Mouse (Mus musculus): ENCODE measurements around the gene Brca1. TPM values are rescaled to one million over a fixed set of nuclear protein-coding genes. Genes with fewer than 3 reads are reported as not detected.
A peak's percentile ranks its signal among the peaks of the same experiment; 100 is the strongest.

The Brca1 gene
- polyA plus RNA-seq, 1 experiment from 2014 or later, result 20.2 TPM

DNA sequence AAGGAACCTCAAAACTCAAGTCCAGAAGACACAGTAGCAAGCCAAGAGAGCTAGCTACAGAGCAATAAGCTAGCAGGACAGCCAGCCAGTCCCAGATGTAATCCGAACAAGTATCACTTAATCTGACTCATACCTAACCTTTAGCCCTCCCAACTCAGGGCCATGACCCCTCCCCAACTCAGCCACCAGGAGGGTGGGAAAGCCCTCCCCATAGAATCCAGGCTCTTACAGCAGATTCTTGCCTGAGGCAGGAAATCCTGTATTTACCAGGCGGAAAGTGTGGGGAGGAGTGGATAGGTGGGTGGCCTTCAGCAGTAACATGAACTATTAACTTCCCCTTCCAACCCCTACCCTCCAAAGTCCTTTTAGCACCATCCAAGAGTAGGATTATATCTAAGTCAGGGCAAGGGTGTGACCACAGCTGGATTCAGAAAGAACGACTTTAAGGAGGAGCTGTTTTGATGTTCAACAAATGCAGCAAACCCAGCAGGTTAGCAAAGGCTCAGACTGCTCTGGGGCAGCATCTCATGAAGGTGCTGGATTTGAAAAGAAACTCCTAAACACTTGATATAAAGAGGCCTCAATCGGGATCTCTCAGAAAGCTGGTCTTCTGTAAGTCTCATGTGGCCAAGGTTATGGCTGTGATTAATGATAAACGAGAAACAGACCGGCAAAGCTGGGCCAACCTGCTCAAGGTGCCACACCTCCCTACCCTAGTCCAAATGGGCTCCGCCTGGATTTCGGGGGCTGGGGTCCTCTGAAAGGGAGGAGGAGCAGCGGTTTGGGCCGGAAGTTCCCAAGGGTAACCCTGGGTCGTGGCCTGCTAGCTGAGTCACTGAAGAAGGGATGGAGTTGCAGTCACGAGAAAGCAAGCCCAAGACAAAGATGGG is 87.3 kb downstream of the Brca1 start, which contains the start of gene Rnd2:
Gene Rnd2 (plus strand): TSS at position 789 of the 890 bp plus-strand sequence.
- Histone ChIP-seq H3K36me3 (ENCODE audit: control insufficient read depth, insufficient read depth, low read length) (0 out of 2 replicates have a peak, but pooled peaks cover 2% of the 10 kb centered on the region), H3K27me3 (ENCODE audit: control insufficient read depth, insufficient read depth, low read length) (no peaks in the 10 kb centered on the region), H3K4me1 (replicated peaks; ENCODE audit: control insufficient read depth, insufficient read depth, low read length) (peaks cover 21% of the 10 kb centered on the region), H3K9ac (ENCODE audit: low read depth, low read length) (peak within 1 kb of the TSS; percentile 83), H3K9me3 (ENCODE audit: control insufficient read depth, low read length) (no peaks in the 10 kb centered on the region), H3K27ac (ENCODE audit: low read depth, low read length) (peak within 1 kb of the TSS; percentile 93), H3K4me2 (replicated peaks; ENCODE audit: low read depth, low read length) (peak within 1 kb of the TSS; percentile 88), H3K4me3 (ENCODE audit: low read depth, low read length) (peak within 1 kb of the TSS; percentile 93)
- WGBS, result 12% methylated on average over 12 of the region's 12 CpGs
- DNase-seq (ENCODE audit: low spot score) (no peak), ATAC-seq (ENCODE audit: low FRiP score) (no peak)

DNA sequence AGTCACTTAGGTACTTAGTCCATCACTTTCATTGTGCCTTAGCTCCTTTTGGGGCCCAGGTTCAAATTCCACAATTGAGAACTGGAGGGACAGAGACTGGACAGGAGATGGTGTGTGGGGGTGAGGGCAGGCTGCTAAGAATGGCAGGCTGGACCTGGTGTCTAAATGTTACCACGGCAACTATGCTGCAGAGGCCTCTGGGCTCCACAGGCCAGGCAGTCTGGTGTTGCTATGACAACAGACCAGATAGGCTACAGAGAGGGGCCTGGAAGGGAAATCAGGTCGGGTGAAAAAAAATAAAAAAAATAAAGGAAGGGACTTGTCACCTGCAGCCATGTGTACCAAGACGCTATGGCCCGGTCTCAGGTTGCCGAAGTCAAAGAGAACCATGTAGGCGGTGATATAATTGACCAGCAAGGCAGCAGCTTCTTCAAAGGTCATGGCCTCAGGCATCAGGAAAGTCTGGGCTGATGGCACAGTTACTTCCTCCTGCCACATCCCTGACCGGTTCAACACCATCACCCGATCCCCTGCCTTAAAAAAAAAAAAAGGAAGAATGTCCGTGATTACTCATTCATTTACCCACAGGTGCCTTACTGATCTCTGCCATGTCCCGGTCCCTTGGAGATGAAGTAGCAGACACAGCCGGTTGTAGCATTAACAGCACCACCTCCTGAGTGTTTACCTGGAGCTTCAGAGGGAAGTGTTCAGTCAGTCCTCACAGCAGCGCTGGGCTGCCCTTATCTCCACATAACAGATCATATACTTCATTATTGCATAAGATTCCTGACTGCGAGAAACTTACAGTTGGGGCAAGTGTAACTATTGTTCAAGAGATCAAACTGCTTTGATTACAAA is 88.9 kb downstream of the Brca1 start:
- 0 out of 2 replicates have a peak overlapping the region, but pooled peaks have one; percentile 15 for H3K9ac ChIP-seq (ENCODE audit: low read depth, low read length)
- peak overlapping the region; percentile 88 for H3K4me2 ChIP-seq (replicated peaks; ENCODE audit: low read depth, low read length)
- 35% methylated on average over 13 of the region's 13 CpGs for WGBS
- H3K4me1 ChIP-seq (replicated peaks; ENCODE audit: control insufficient read depth, insufficient read depth, low read length), result peaks cover 21% of the 10 kb centered on the region
- peak overlapping the region; percentile 93 for H3K4me3 ChIP-seq (ENCODE audit: low read depth, low read length)
- H3K36me3 ChIP-seq (ENCODE audit: control insufficient read depth, insufficient read depth, low read length), result peaks cover 2% of the 10 kb centered on the region; the same call in 1 of the 2 replicates
- ATAC-seq (ENCODE audit: low FRiP score), result peak; percentile 58; the same call in 1 of the 2 replicates
- DNase-seq (ENCODE audit: low spot score), result peak; percentile 62
- H3K27ac ChIP-seq (ENCODE audit: low read depth, low read length), result peak overlapping the region; percentile 36; the same call in 1 of the 2 replicates
- no peaks in the 10 kb centered on the region for H3K9me3 ChIP-seq (ENCODE audit: control insufficient read depth, low read length)
- no peaks in the 10 kb centered on the region for H3K27me3 ChIP-seq (ENCODE audit: control insufficient read depth, insufficient read depth, low read length)

DNA sequence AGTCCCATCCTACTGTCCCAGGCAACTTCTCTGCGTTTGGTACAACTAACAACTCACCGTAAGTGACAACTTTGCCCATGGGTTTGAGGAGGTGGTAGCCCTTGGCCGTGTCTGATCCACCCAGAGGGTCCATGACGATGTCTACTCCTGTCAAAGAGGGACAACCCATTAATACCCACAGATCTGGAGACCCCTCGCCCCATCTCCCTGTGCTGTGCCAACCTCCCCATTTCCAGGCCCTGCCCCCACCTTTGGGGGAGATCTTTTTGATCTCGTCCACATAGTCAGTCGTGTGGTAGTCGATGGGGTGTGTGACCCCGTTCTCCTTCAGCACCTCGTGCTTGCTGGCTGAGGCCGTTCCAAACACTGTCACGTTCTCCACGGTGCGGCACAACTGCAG is 89.6 kb downstream of the Brca1 start:
- DNase-seq (ENCODE audit: low spot score) (no peak), ATAC-seq (ENCODE audit: low FRiP score) (peak; percentile 15; the same call in 1 of the 2 replicates)
- no peaks in the 10 kb centered on the region for H3K9me3 ChIP-seq (ENCODE audit: control insufficient read depth, low read length)
- H3K27me3 ChIP-seq (ENCODE audit: control insufficient read depth, insufficient read depth, low read length), result no peaks in the 10 kb centered on the region
- peaks cover 21% of the 10 kb centered on the region for H3K4me1 ChIP-seq (replicated peaks; ENCODE audit: control insufficient read depth, insufficient read depth, low read length)
- peaks cover 4% of the 10 kb centered on the region; the same call in 1 of the 2 replicates for H3K36me3 ChIP-seq (ENCODE audit: control insufficient read depth, insufficient read depth, low read length)
- H3K4me3 ChIP-seq (ENCODE audit: low read depth, low read length), result no peak overlapping the region
- H3K4me2 ChIP-seq (replicated peaks; ENCODE audit: low read depth, low read length), result no peak overlapping the region
- H3K27ac ChIP-seq (ENCODE audit: low read depth, low read length), result no peak overlapping the region
- WGBS, result 75% methylated on average over 14 of the region's 14 CpGs
- H3K9ac ChIP-seq (ENCODE audit: low read depth, low read length), result 0 out of 2 replicates have a peak overlapping the region, but pooled peaks have one; percentile 15

DNA sequence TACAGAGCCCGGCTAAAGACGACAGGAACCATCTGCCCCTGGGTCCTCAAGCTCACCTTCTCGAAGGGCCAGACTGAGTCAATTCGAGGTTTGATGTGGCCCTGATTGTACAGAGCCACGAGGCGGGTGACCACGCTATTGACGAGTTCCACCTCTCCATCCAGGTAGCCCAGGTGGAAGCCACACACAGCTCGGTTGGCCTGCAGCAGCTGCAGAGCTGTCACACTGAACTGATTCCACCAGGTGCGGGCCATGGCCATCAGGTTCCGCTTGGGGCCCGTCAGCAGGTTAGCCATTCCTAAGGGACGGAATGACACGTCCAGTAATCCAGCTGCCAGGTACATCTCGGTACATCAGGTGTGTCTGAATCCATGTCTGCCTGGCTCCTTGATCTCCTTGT is 91.4 kb downstream of the Brca1 start:
- no peaks in the 10 kb centered on the region for H3K27me3 ChIP-seq (ENCODE audit: control insufficient read depth, insufficient read depth, low read length)
- no peak for ATAC-seq (ENCODE audit: low FRiP score)
- no peak overlapping the region for H3K4me3 ChIP-seq (ENCODE audit: low read depth, low read length)
- 87% methylated on average over 15 of the region's 15 CpGs for WGBS
- no peak for DNase-seq (ENCODE audit: low spot score)
- no peaks in the 10 kb centered on the region for H3K9me3 ChIP-seq (ENCODE audit: control insufficient read depth, low read length)
- H3K27ac ChIP-seq (ENCODE audit: low read depth, low read length), result no peak overlapping the region
- peaks cover 19% of the 10 kb centered on the region for H3K4me1 ChIP-seq (replicated peaks; ENCODE audit: control insufficient read depth, insufficient read depth, low read length)
- H3K4me2 ChIP-seq (replicated peaks; ENCODE audit: low read depth, low read length), result no peak overlapping the region
- no peak overlapping the region for H3K9ac ChIP-seq (ENCODE audit: low read depth, low read length)
- peaks cover 4% of the 10 kb centered on the region; the same call in 1 of the 2 replicates for H3K36me3 ChIP-seq (ENCODE audit: control insufficient read depth, insufficient read depth, low read length)

DNA sequence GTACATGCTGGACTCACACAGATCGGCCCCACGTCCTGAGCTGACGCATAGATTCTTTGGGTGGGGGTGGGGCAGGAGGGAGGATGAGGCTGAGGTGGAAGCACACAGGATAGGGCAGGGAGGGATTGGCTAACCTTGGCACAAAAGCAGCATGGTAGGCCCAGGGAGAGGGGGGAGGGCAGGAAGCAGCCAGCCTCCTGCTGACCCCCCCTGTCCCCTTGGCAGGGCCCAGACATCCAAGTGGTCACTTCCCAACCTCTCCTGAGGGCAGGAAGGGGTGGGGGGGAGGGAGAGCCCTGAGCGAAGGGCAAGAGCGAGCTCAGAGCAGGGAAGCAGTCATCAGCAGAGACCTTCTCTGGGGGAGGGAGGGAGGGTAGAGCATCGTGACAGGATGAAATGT is 92.0 kb downstream of the Brca1 start:
- Histone ChIP-seq H3K4me1 (replicated peaks; ENCODE audit: control insufficient read depth, insufficient read depth, low read length) (peaks cover 19% of the 10 kb centered on the region), H3K4me3 (ENCODE audit: low read depth, low read length) (no peak overlapping the region), H3K27me3 (ENCODE audit: control insufficient read depth, insufficient read depth, low read length) (no peaks in the 10 kb centered on the region), H3K27ac (ENCODE audit: low read depth, low read length) (no peak overlapping the region), H3K4me2 (replicated peaks; ENCODE audit: low read depth, low read length) (no peak overlapping the region), H3K36me3 (ENCODE audit: control insufficient read depth, insufficient read depth, low read length) (peaks cover 4% of the 10 kb centered on the region; the same call in 1 of the 2 replicates), H3K9ac (ENCODE audit: low read depth, low read length) (no peak overlapping the region), H3K9me3 (ENCODE audit: control insufficient read depth, low read length) (no peaks in the 10 kb centered on the region)
- DNase-seq (ENCODE audit: low spot score) (no peak), ATAC-seq (ENCODE audit: low FRiP score) (no peak)
- 46% methylated on average over 6 of the region's 6 CpGs for WGBS

DNA sequence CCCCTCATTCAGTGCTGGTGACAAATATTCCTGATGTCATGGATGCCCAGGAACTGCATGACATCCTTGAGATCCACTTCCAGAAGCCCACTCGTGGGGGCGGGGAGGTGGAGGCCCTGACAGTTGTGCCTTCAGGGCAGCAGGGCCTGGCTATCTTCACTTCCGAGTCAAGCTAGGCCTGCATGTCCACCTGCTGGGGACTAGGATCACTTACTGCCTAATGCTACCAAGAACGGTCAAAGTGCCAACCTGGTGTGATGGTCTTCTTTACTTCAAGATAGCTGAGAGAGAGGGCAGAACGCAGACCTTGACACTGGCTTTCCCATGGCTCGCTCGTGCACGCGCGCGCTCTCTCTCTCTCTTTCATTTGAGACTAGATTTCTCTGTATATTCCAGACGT is 93.5 kb downstream of the Brca1 start:
- no peaks in the 10 kb centered on the region for H3K27me3 ChIP-seq (ENCODE audit: control insufficient read depth, insufficient read depth, low read length)
- no peak overlapping the region for H3K4me2 ChIP-seq (replicated peaks; ENCODE audit: low read depth, low read length)
- ATAC-seq (ENCODE audit: low FRiP score) (no peak), DNase-seq (ENCODE audit: low spot score) (no peak)
- H3K27ac ChIP-seq (ENCODE audit: low read depth, low read length), result no peak overlapping the region
- 87% methylated on average over 12 of the region's 12 CpGs for WGBS
- no peak overlapping the region for H3K9ac ChIP-seq (ENCODE audit: low read depth, low read length)
- H3K4me3 ChIP-seq (ENCODE audit: low read depth, low read length), result no peak overlapping the region
- H3K9me3 ChIP-seq (ENCODE audit: control insufficient read depth, low read length), result no peaks in the 10 kb centered on the region
- H3K36me3 ChIP-seq (ENCODE audit: control insufficient read depth, insufficient read depth, low read length), result peaks cover 4% of the 10 kb centered on the region; the same call in 1 of the 2 replicates
- H3K4me1 ChIP-seq (replicated peaks; ENCODE audit: control insufficient read depth, insufficient read depth, low read length), result peaks cover 12% of the 10 kb centered on the region

DNA sequence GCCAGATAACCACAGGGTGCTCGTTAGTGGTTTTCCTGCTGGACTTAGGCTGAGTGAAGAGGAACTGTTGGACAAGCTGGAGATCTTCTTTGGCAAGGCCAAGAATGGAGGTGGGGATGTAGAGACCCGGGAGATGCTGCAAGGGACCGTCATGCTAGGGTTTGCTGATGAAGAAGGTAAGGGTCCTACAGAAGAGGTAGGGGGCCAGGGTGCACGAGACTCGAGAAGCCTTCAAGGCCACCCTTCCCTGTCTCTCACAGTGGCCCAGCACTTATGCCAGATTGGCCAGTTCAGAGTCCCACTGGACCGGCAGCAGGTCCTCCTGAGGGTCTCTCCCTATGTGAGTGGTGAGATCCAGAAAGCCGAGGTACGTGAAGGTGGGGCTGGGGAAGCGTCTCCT is 94.1 kb downstream of the Brca1 start:
- Histone ChIP-seq H3K9ac (ENCODE audit: low read depth, low read length) (no peak overlapping the region), H3K36me3 (ENCODE audit: control insufficient read depth, insufficient read depth, low read length) (peaks cover 4% of the 10 kb centered on the region; the same call in 1 of the 2 replicates), H3K4me3 (ENCODE audit: low read depth, low read length) (no peak overlapping the region), H3K27ac (ENCODE audit: low read depth, low read length) (no peak overlapping the region), H3K4me1 (replicated peaks; ENCODE audit: control insufficient read depth, insufficient read depth, low read length) (peaks cover 8% of the 10 kb centered on the region), H3K4me2 (replicated peaks; ENCODE audit: low read depth, low read length) (no peak overlapping the region), H3K9me3 (ENCODE audit: control insufficient read depth, low read length) (no peaks in the 10 kb centered on the region), H3K27me3 (ENCODE audit: control insufficient read depth, insufficient read depth, low read length) (no peaks in the 10 kb centered on the region)
- no peak for DNase-seq (ENCODE audit: low spot score)
- no peak for ATAC-seq (ENCODE audit: low FRiP score)
- WGBS, result 93% methylated on average over 9 of the region's 9 CpGs

DNA sequence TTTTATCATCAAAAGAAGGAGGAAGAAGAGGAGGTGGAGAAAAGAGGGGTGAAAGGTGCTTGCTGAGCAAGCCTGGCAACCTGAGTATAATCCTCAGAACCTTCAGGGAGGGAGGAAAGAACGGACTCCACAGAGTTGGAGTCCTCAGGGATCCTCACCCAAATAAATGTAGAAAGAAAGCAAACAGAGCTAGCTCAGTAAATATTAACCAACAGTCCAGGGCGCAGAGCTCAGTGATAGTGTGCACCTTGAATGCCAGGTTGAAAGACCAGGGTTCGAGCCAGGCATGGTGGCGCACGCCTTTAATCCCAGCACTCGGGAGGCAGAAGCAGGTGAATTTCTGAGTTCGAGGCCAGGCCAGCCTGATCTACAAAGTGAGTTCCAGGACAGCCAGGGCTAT is 96.1 kb downstream of the Brca1 start:
- no peaks in the 10 kb centered on the region for H3K27me3 ChIP-seq (ENCODE audit: control insufficient read depth, insufficient read depth, low read length)
- no peaks in the 10 kb centered on the region for H3K9me3 ChIP-seq (ENCODE audit: control insufficient read depth, low read length)
- no peak overlapping the region for H3K27ac ChIP-seq (ENCODE audit: low read depth, low read length)
- ATAC-seq (ENCODE audit: low FRiP score), result no peak
- H3K4me2 ChIP-seq (replicated peaks; ENCODE audit: low read depth, low read length), result no peak overlapping the region
- H3K36me3 ChIP-seq (ENCODE audit: control insufficient read depth, insufficient read depth, low read length), result peaks cover 2% of the 10 kb centered on the region; the same call in 1 of the 2 replicates
- H3K4me1 ChIP-seq (replicated peaks; ENCODE audit: control insufficient read depth, insufficient read depth, low read length), result no peaks in the 10 kb centered on the region
- DNase-seq (ENCODE audit: low spot score), result no peak
- 93% methylated on average over 7 of the region's 7 CpGs for WGBS
- no peak overlapping the region for H3K4me3 ChIP-seq (ENCODE audit: low read depth, low read length)
- no peak overlapping the region for H3K9ac ChIP-seq (ENCODE audit: low read depth, low read length)
